Mouse (Mus musculus) midbrain, embryonic 16.5 days (tissue): ENCODE results near the gene Ache. TPM values are rescaled to one million over a fixed set of nuclear protein-coding genes. Genes with fewer than 3 reads are reported as not detected.

Source experiments
- ATAC-seq: fragments of 200-750 bp; cut with Nextera tagmentation; 2 replicates; pipeline ENCODE4 v1.8.0; 2017; ENCODE audit warnings: moderate TSS enrichment
- H3K27ac ChIP-seq: fragments of 300-500 bp; sonication (generic); 2 replicates; pipeline ENCODE4 v1.5.1; 2014; ENCODE audit warnings: mild to moderate bottlenecking, low read length, mixed read lengths
- H3K27me3 ChIP-seq: fragments of 300-500 bp; sonication (generic); 2 replicates; pipeline ENCODE4 v1.6.1; 2014; ENCODE audit warnings: low read depth, low read length, mixed read lengths; ENCODE audit not compliant: control insufficient read depth, insufficient read depth
- H3K36me3 ChIP-seq: fragments of 300-500 bp; sonication (generic); 2 replicates; pipeline ENCODE4 v1.6.1; 2014; ENCODE audit warnings: mild to moderate bottlenecking, low read length, moderate library complexity, mixed read lengths; ENCODE audit not compliant: control insufficient read depth, insufficient read depth
- H3K4me1 ChIP-seq: fragments of 300-500 bp; sonication (generic); 2 replicates; pipeline ENCODE4 v1.6.1; 2014; ENCODE audit warnings: mild to moderate bottlenecking, low read length, mixed read lengths; ENCODE audit not compliant: control insufficient read depth, insufficient read depth
- H3K4me2 ChIP-seq: fragments of 300-500 bp; sonication (generic); 2 replicates; pipeline ENCODE4 v1.6.1; 2014; ENCODE audit warnings: mild to moderate bottlenecking, low read length, mixed read lengths
- H3K4me3 ChIP-seq: fragments of 300-500 bp; sonication (generic); 2 replicates; pipeline ENCODE4 v1.5.1; 2014; ENCODE audit warnings: low read depth, mild to moderate bottlenecking, low read length, moderate library complexity, mixed read lengths
- H3K9ac ChIP-seq: fragments of 300-500 bp; sonication (generic); 2 replicates; pipeline ENCODE4 v1.6.1; 2014; ENCODE audit warnings: low read depth, low read length, mixed read lengths
- H3K9me3 ChIP-seq: fragments of 300-500 bp; sonication (generic); replicated peaks from 2 replicates; pipeline ENCODE4 v1.6.1; 2014; ENCODE audit warnings: mild to moderate bottlenecking, low read length, mixed read lengths; ENCODE audit not compliant: control insufficient read depth, poor library complexity, severe bottlenecking
- WGBS: fragments of 180-500 bp; shearing (Covaris S2); extraction: QIAGEN DNeasy Blood & Tissue Kit; methylation state at CpG from one replicate; pipeline ENCODE4 v1.1.7; 2014; 5-methylcytosine and 5-hydroxymethylcytosine counted together
- polyA plus RNA-seq: library from polyadenylated mRNA; unstranded; fragments of >200 nt; fragmentation: Nextera tagmentation; extraction: Ambion mirVana; gene quantifications from 2 replicates; pipeline ENCODE4 v1.2.1, GENCODE M21; 2015

The Ache gene
- polyA plus RNA-seq, 1 experiment from 2014 or later = 65.9 TPM

GRCm38 (mm10) chr5:137335066-137335465 is 47.7 kb downstream of the Ache start:
- H3K27me3 ChIP-seq = no peaks in the 10 kb centered on the region
- H3K4me3 ChIP-seq = no peak overlapping the region
- H3K36me3 ChIP-seq = no peaks in the 10 kb centered on the region
- no peaks in the 10 kb centered on the region for H3K9me3 ChIP-seq
- H3K9ac ChIP-seq = no peak overlapping the region
- H3K27ac ChIP-seq = no peak overlapping the region
- no peak for ATAC-seq
- peaks cover 32% of the 10 kb centered on the region for H3K4me1 ChIP-seq
- H3K4me2 ChIP-seq = no peak overlapping the region
- WGBS = 54% methylated on average over 6 of the region's 6 CpGs

GRCm38 (mm10) chr5:137337190-137337589 is 49.9 kb downstream of the Ache start:
- Histone ChIP-seq H3K9me3 (no peaks in the 10 kb centered on the region), H3K27ac (no peak overlapping the region), H3K27me3 (no peaks in the 10 kb centered on the region), H3K4me1 (peaks cover 30% of the 10 kb centered on the region), H3K4me3 (no peak overlapping the region), H3K4me2 (no peak overlapping the region), H3K9ac (0 out of 2 replicates have a peak overlapping the region, but pooled peaks have one; percentile 41), H3K36me3 (no peaks in the 10 kb centered on the region)
- ATAC-seq = no peak
- 54% methylated on average over 8 of the region's 8 CpGs for WGBS

- WGBS = under 1% methylated on average over 19 of the region's 19 CpGs
- Histone ChIP-seq H3K4me3 (peak overlapping the region; percentile 37), H3K9ac (peak overlapping the region; percentile 74), H3K4me1 (peaks cover 21% of the 10 kb centered on the region), H3K36me3 (no peaks in the 10 kb centered on the region), H3K4me2 (peak overlapping the region; percentile 93), H3K9me3 (no peaks in the 10 kb centered on the region), H3K27me3 (no peaks in the 10 kb centered on the region), H3K27ac (peak overlapping the region; percentile 82)
- ATAC-seq = peak; percentile 82
Observed at GRCm38 (mm10) chr5:137338256-137338655, 50.9 kb downstream of the Ache start.

- peaks cover 21% of the 10 kb centered on the region for H3K4me1 ChIP-seq
- H3K27me3 ChIP-seq = no peaks in the 10 kb centered on the region
- no peaks in the 10 kb centered on the region for H3K9me3 ChIP-seq
- peak overlapping the region; percentile 74 for H3K9ac ChIP-seq
- H3K36me3 ChIP-seq = no peaks in the 10 kb centered on the region
- WGBS = 1% methylated on average over 11 of the region's 11 CpGs
- peak overlapping the region; percentile 37 for H3K4me3 ChIP-seq
- peak; percentile 23 for ATAC-seq
- H3K4me2 ChIP-seq = peak overlapping the region; percentile 93
- peak overlapping the region; percentile 82 for H3K27ac ChIP-seq
Observed at GRCm38 (mm10) chr5:137338663-137339289, 51.5 kb downstream of the Ache start.

GRCm38 (mm10) chr5:137339290-137339979 is 52.1 kb downstream of the Ache start:
- peak; percentile 73 for ATAC-seq
- H3K27ac ChIP-seq = peak overlapping the region; percentile 82
- no peaks in the 10 kb centered on the region for H3K36me3 ChIP-seq
- 3% methylated on average over 21 of the region's 22 CpGs for WGBS
- H3K9ac ChIP-seq = peak overlapping the region; percentile 74
- no peaks in the 10 kb centered on the region for H3K27me3 ChIP-seq
- H3K4me1 ChIP-seq = peaks cover 19% of the 10 kb centered on the region
- no peaks in the 10 kb centered on the region for H3K9me3 ChIP-seq
- H3K4me2 ChIP-seq = peak overlapping the region; percentile 93
- peak overlapping the region; percentile 37 for H3K4me3 ChIP-seq

- no peak for ATAC-seq
Observed at GRCm38 (mm10) chr5:137340222-137340621, 52.9 kb downstream of the Ache start.

GRCm38 (mm10) chr5:137342407-137343012 is 55.2 kb downstream of the Ache start:
- no peaks in the 10 kb centered on the region for H3K27me3 ChIP-seq
- no peak overlapping the region for H3K27ac ChIP-seq
- H3K36me3 ChIP-seq = no peaks in the 10 kb centered on the region
- no peak overlapping the region for H3K9ac ChIP-seq
- H3K4me2 ChIP-seq = no peak overlapping the region
- ATAC-seq = no peak
- no peaks in the 10 kb centered on the region for H3K9me3 ChIP-seq
- H3K4me3 ChIP-seq = no peak overlapping the region
- WGBS = 81% methylated on average over 7 of the region's 7 CpGs
- H3K4me1 ChIP-seq = peaks cover 19% of the 10 kb centered on the region

More at GRCm38 (mm10) chr5:137340222-137340621, 52.9 kb downstream of the Ache start:
- WGBS = 72% methylated on average over 6 of the region's 6 CpGs
- peaks cover 19% of the 10 kb centered on the region for H3K4me1 ChIP-seq
- no peaks in the 10 kb centered on the region for H3K9me3 ChIP-seq
- H3K9ac ChIP-seq = peak overlapping the region; percentile 74
- H3K27ac ChIP-seq = peak overlapping the region; percentile 82
- no peak overlapping the region for H3K4me3 ChIP-seq
- H3K4me2 ChIP-seq = peak overlapping the region; percentile 93
- H3K36me3 ChIP-seq = no peaks in the 10 kb centered on the region
- no peaks in the 10 kb centered on the region for H3K27me3 ChIP-seq

GRCm38 (mm10) chr5:137343412-137343811 is 56.1 kb downstream of the Ache start:
- no peaks in the 10 kb centered on the region for H3K36me3 ChIP-seq
- WGBS = 91% methylated on average over 5 of the region's 5 CpGs
- H3K9ac ChIP-seq = no peak overlapping the region
- no peak overlapping the region for H3K4me3 ChIP-seq
- no peak overlapping the region for H3K27ac ChIP-seq
- H3K4me1 ChIP-seq = peaks cover 19% of the 10 kb centered on the region
- H3K4me2 ChIP-seq = no peak overlapping the region
- H3K27me3 ChIP-seq = no peaks in the 10 kb centered on the region; the same call in 1 of the 2 replicates
- ATAC-seq = no peak
- H3K9me3 ChIP-seq = no peaks in the 10 kb centered on the region

- peaks cover 3% of the 10 kb centered on the region for H3K27me3 ChIP-seq
- no peak overlapping the region for H3K9ac ChIP-seq
- H3K9me3 ChIP-seq = no peaks in the 10 kb centered on the region
- ATAC-seq = no peak
- H3K36me3 ChIP-seq = no peaks in the 10 kb centered on the region
- H3K4me2 ChIP-seq = no peak overlapping the region
- H3K27ac ChIP-seq = no peak overlapping the region
- peaks cover 21% of the 10 kb centered on the region for H3K4me1 ChIP-seq
- H3K4me3 ChIP-seq = no peak overlapping the region
Observed at GRCm38 (mm10) chr5:137343869-137344268, 56.5 kb downstream of the Ache start.
